Mouse (Mus musculus) frontal cortex, postnatal 10 days (tissue): ENCODE results near the gene Reck.

Experiments
- DNase-seq, 2 experiments: peaks; one replicate each; pipeline ENCODE4 v3.0.0; 2022; ENCODE audit warnings: low spot score in 2 of 2, mixed read lengths in 1 of 2

Reck gene

DNA sequence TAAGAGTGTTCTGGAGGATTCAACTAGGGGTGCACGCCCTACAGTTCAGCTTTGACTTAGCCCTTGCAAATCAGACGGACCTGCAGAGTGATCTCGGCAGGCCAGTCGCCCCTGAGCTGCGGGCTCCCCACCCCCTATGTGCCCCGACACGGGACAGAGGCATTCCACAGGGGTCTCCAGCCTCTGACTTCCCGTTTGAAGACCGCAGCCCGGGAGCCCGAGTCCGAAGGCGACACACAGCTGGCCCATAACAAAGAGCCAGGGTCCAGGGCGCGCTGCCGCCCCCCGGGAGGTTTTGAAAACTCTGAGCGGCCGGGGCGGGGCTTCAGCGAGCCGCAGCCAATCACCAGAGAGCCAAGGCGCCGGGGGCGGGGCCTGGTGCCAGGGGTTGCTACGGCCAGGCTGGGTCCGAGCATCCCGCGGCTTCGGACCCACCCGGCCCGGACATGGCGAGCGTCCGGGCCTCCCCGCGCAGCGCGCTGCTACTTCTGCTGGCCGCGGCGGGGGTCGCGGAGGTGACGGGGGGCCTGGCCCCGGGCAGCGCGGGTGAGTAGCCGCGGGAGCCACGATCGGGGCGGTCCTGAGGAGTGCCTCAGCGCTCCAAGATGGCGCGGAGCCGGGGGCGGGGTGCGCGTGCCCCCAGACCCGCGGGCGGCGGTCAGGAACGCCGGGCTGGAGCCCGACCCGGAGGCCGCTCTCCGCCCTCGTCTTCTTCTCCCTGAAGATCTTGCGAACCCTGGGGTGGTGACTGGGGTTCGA is at the start of gene Reck:
Reck (plus strand) TSS at position 371 of the 759 bp plus-strand sequence.
- peak; percentile 66 to 82 for DNase-seq

GRCm38 (mm10) chr4:43828806-43829205 is 46.5 kb upstream of the Reck start:
- DNase-seq: no peak

- DNase-seq: no peak
Observed at GRCm38 (mm10) chr4:43832031-43832430, 43.3 kb upstream of the Reck start.

DNA sequence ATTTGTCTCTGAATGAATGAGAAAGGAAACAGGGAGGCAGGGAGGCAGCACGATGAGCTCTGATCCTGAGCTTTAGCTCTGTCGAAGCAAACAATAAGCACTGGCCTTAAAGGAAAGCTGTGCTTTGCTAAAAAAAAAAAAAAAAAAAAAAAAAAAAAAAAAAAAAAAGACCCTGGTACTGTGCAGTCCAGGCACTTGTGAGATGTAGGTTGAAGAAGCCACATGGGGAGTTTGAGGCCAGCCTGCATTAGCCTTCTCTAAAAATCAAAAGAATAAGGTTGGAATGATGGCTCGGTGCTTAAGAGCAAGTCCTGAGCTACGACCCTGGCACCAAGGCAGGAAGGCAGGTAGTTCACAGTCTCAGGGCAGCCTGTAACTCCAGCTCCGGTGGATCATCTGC is 41.6 kb upstream of the Reck start:
- DNase-seq: no peak

GRCm38 (mm10) chr4:43834749-43835148 is 40.6 kb upstream of the Reck start:
- DNase-seq: no peak

DNA sequence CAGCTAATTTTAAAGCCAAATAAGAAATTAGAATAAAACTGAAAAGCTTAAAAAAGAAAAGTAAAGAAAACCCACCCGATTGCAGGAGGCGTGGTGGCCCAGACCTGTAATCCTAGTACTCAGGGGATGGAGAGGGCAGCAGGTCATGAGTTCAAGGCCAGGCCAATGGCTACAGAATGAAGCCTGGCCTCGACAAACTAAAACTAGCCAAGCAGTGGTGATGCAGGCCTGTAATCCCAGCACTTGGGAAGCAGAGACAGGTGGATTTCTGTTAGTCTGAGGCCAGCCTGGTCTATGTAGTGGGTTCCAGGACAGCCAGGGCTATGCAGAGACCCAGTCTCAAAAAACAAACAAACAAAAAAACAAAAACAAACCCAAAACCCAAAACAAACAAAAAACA is 37.0 kb upstream of the Reck start:
- DNase-seq: no peak

DNA sequence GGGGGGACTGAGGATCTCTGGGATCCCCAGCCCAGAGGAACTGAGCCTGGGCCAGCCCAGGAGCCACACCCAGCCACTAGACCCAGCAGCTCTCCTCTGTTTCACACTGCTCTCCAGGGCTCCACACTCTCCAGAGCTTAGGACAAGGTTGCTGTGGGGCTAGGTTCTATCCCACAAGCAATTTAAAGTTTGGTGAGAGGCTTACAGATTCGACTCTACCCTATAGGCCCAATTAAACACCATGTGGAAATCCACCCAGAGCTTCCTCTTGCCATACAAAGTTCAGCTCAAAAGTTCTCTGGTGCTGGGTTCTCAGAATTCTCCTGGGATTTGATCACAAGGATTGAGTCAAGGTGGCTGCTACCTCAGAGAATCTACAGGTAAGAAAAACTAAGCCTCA is 35.2 kb upstream of the Reck start, which contains the start of gene Olfr157:
Olfr157 (minus strand) TSS at position 101 of the 400 bp plus-strand sequence.
- DNase-seq: no peak

GRCm38 (mm10) chr4:43851265-43851664 is 24.1 kb upstream of the Reck start, which contains the start of gene Olfr155:
Olfr155 (plus strand) TSS chr4:43851565.
- DNase-seq: no peak

GRCm38 (mm10) chr4:43854101-43854500 is 21.2 kb upstream of the Reck start:
- DNase-seq: no peak

- DNase-seq: no peak
Observed at GRCm38 (mm10) chr4:43859886-43860285, 15.4 kb upstream of the Reck start.

GRCm38 (mm10) chr4:43860744-43861519 is 14.4 kb upstream of the Reck start:
- DNase-seq: peak; percentile 27 to 68

- no peak for DNase-seq
Observed at GRCm38 (mm10) chr4:43863298-43863697, 12.0 kb upstream of the Reck start.

DNA sequence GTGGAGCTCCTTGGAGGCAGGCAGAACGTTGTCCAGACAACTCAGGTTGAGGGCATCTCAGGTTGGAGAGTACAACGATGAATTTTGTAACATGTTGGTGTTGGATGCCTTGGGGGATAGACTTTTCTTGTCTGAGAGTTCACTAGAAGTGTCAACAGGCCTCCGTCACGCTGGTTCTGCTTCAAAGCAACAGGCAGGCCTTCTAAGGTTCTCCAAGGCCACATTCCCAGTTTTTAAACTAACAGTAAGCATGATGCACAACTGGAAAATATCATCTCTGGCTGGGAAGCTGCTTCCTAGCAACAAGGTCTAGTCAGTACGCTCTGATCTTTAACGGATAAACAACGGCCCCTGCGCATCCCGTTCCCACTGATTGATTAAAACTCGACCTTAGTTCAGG is 5.5 kb upstream of the Reck start:
- no peak for DNase-seq

DNA sequence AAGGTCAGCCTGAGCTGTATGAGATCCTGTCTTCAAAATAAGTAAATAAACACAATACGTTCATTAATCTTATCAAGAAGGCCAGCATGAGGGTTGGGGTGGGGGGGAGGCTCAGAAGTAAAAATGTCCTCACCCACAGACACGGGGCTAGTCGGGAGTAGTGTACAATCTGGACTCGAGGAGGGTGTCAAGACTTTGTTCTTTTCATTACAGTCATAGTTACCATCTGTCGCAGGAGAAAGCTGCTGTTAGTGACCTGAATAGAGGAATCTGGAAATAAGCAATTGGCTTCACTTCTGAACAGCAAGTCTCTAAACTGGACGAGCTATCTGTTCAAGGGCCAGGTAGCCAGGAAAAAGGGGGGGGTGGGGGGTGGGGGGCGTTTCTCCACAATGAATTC is 829 bp upstream of the Reck start:
- no peak for DNase-seq

- DNase-seq: no peak
Observed at GRCm38 (mm10) chr4:43875919-43876411, 635 bp downstream of the Reck start.

GRCm38 (mm10) chr4:43877230-43877629 is 1.9 kb downstream of the Reck start:
- no peak for DNase-seq

- DNase-seq: no peak
Observed at GRCm38 (mm10) chr4:43878121-43878776, 2.9 kb downstream of the Reck start.

- DNase-seq: no peak
Observed at GRCm38 (mm10) chr4:43879566-43879965, 4.2 kb downstream of the Reck start.

DNA sequence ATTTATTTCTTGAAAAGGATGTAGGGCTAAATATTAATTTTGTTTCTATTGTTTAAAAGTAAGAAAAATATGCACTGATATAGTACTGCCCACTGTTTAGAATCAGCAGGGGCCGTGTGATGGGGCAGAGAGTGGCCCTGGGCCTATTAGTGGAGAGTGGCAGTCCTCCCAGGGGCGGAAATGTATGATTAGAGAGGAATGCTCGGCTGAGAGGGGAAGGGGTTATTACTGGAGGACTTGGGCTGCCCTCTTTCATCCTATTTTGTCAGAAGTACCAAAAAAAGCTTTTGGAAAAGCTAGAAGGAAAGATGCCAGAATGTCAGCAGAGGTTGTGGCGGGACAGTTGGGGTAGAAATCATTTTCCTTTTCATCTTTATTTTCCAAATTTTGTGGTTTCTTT is 8.9 kb downstream of the Reck start:
- no peak for DNase-seq

DNA sequence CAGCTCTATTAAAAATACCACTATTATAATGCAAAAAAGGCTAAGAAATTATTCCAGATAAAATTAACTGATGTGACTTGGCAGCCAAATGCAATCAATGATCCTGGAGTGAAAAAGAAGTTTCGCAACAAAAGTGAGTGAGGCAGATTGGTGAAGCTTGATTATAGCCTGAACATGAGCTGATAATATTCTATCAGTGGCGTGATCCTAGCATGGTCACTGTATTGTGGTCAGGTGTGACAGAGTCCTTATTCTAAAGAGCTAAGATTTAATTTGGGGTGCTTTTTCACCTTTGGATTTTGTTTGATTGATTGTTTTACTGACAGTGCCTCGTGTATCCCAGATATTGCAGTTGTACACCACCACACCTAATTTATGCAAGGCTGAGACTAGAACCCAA is 15.9 kb downstream of the Reck start:
- DNase-seq: no peak

DNA sequence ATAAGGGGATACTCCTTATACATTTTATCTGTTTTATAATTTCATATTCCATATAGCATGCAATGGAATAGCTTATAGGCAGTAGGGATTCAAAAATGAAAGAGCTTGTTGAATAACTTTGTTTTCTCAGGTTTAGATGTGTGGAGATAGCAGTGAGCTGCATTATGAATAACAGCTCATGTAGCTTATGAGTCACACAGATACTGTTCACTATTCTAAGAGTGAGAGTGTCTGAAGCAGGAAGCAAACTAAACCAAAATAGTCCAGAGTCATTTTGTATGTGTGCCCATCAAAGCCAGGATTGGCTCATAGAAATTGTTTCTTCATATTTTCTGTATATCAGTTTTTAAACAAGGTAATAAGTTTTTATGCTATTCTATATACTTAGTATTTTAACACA is 21.9 kb downstream of the Reck start:
- no peak for DNase-seq

DNA sequence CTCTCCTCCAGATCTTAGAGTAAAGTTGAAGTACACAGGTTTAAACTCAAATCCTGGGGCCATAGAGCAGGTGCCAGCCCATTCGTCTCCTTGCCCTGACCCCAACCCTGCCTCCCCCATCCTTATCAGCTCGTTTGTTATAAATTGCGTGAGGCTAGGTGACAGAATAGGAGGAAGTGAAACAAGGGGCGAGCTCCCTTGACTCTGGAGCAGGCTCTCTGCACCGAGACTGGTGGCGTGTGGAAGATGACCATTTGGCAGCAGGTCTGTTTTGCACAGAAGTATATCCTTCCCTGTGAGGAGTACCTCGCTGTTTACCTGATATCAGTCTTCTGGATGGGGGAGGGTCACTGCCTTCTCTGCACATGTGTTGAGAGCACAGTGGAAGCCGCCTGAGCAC is 23.9 kb downstream of the Reck start:
- no peak for DNase-seq
